Mouse (Mus musculus) liver, adult 2 months (tissue): Measurements from ENCODE around the gene Tlcd2. TPM values are rescaled to one million over a fixed set of nuclear protein-coding genes. Genes with fewer than 3 reads are reported as not detected.

Experiments used
- DNase-seq: peaks from one replicate; pipeline ENCODE4 v3.0.0-alpha.2; 2011; ENCODE audit warnings: low read depth, low spot score; ENCODE audit errors: extremely low read depth
- H3K27ac ChIP-seq: fragments of 200-500 bp; replicated peaks from 2 replicates; pipeline ENCODE4 v1.5.1; 2012; ENCODE audit warnings: low read depth, mild to moderate bottlenecking, control low read depth, inconsistent platforms, low read length; ENCODE audit not compliant: insufficient read depth
- H3K27me3 ChIP-seq: fragments of 200-500 bp; 2 replicates; pipeline ENCODE4 v1.6.1; 2012; ENCODE audit warnings: mild to moderate bottlenecking, moderate library complexity, low read length, inconsistent platforms; ENCODE audit not compliant: control insufficient read depth, insufficient read depth
- H3K36me3 ChIP-seq: fragments of 200-500 bp; 2 replicates; pipeline ENCODE4 v1.6.1; 2012; ENCODE audit warnings: low read length, inconsistent platforms; ENCODE audit not compliant: control insufficient read depth, insufficient read depth
- H3K4me1 ChIP-seq: fragments of 200-500 bp; 2 replicates; pipeline ENCODE4 v1.6.1; 2011; ENCODE audit warnings: low read length; ENCODE audit not compliant: control insufficient read depth, insufficient read depth
- H3K4me3 ChIP-seq: fragments of 200-500 bp; 2 replicates; pipeline ENCODE4 v1.5.1; 2011; ENCODE audit warnings: low read depth, mild to moderate bottlenecking, control low read depth, low read length, moderate library complexity; ENCODE audit not compliant: insufficient read depth
- H3K79me2 ChIP-seq: fragments of 200-500 bp; 2 replicates; pipeline ENCODE4 v1.6.1; 2012; ENCODE audit warnings: inconsistent platforms, mild to moderate bottlenecking, low read length, moderate library complexity; ENCODE audit not compliant: control insufficient read depth, insufficient read depth
- H3K9ac ChIP-seq: fragments of 200-500 bp; 2 replicates; pipeline ENCODE4 v1.6.1; 2012; ENCODE audit warnings: low read depth, mild to moderate bottlenecking, control low read depth, inconsistent platforms, low read length
- CTCF ChIP-seq: fragments of 200-500 bp; IDR thresholded peaks from 2 replicates; pipeline ENCODE4 v1.5.1; 2011; ENCODE audit warnings: low read depth, low read length, control low read depth
- POLR2A ChIP-seq: fragments of 200-500 bp; IDR thresholded peaks from 2 replicates; pipeline ENCODE4 v1.6.1; 2011; ENCODE audit warnings: low read length, control low read depth; ENCODE audit not compliant: insufficient read depth; ENCODE audit errors: extremely low read depth
- WGBS: fragments of 180-500 bp; shearing (Covaris S2); methylation state at CpG from one replicate; pipeline ENCODE4 v1.1.7; 2018; 5-methylcytosine and 5-hydroxymethylcytosine counted together
- polyA plus RNA-seq: library from polyadenylated mRNA; depleted of rRNA; stranded (reverse); fragments of >200 nt; gene quantifications from 2 replicates; pipeline ENCODE4 v1.2.3, GENCODE M21; 2012
- total RNA-seq: library from RNA; depleted of rRNA; stranded (reverse); fragments of >200 nt; gene quantifications from 2 replicates; pipeline ENCODE4 v1.2.3, GENCODE M21; 2014

The Tlcd2 gene
- total and polyA plus RNA-seq, 2 experiments, result 237 to 238 TPM

DNA sequence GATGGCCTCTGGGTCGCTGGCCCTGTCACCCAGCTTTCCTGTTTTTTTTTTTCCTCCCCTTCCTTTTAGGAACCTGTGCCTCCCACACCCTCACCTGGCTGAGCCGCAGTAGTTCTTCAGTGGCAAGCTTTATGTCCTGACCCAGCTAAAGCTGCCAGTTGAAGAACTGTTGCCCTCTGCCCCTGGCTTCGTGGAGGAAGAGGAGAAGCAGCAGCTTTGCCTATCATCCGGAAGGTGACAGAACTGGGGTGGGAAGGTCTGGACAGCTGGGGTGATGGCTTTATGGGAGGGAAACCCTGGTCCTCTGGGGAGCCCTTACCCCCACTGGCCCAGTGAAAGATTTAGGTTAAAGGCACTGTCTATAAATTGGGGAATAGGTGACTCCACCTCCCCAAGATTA is 2.1 kb downstream of the Tlcd2 start:
- Histone ChIP-seq H3K36me3 (peaks cover 25% of the 10 kb centered on the region), H3K4me3 (peak overlapping the region; percentile 91), H3K9ac (peak overlapping the region; percentile 73), H3K79me2 (peaks cover 4% of the 10 kb centered on the region; the same call in 1 of the 2 replicates), H3K27ac (peak overlapping the region; percentile 97), H3K4me1 (peaks cover 34% of the 10 kb centered on the region), H3K27me3 (no peaks in the 10 kb centered on the region)
- WGBS, result 15% methylated on average over 4 of the region's 4 CpGs
- TF ChIP-seq CTCF, result no peak
- TF ChIP-seq POLR2A, result no peak
- peak; percentile 37 for DNase-seq

DNA sequence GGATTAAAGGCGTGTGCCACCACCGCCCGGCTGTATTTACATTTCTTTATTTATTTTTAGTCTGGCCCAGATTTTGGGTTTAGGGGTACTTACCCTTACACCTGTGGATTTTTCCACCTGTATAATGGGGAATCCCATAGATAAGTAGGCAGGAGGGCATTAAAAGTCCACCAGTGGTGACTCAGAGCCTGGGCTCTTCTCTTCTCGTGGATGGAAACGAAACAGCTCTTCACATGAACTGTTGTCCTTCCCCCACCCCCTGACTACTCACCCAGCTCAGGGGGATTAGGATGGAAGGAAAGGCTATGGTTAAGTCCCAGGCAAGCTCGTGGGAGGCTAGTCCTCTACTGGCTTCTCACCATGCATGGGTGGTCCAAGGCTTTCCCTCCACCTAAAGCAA is 2.9 kb downstream of the Tlcd2 start:
- peak overlapping the region; percentile 29 for H3K27ac ChIP-seq
- no peak overlapping the region for H3K4me3 ChIP-seq
- DNase-seq, result no peak
- H3K27me3 ChIP-seq, result no peaks in the 10 kb centered on the region
- H3K79me2 ChIP-seq, result peaks cover 4% of the 10 kb centered on the region; the same call in 1 of the 2 replicates
- H3K4me1 ChIP-seq, result peaks cover 33% of the 10 kb centered on the region
- no peak for TF ChIP-seq CTCF
- TF ChIP-seq POLR2A, result no peak
- H3K9ac ChIP-seq, result no peak overlapping the region
- peaks cover 25% of the 10 kb centered on the region for H3K36me3 ChIP-seq
- WGBS, result 46% methylated on average over 6 of the region's 6 CpGs

DNA sequence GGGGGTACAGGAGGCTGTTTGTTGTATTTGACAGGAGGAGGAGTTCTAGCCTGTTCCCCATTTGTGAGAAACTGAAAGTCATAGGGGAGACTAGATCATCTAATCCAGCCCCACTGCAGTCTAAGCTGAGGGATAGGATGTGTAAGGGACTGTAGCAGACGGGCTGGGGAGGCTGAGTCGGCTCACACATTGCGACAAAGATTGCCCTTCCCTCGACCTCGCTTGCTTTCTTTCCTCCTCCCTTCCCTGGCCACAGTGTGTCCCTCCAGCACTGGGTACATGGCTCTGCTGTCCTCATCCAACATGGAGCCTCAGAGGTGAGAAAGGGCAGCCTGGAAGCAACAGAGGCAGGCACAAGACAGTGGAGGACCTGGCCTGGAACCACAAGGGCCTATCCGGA is 3.5 kb downstream of the Tlcd2 start:
- H3K79me2 ChIP-seq, result peaks cover 4% of the 10 kb centered on the region; the same call in 1 of the 2 replicates
- 68% methylated on average over 6 of the region's 6 CpGs for WGBS
- peaks cover 25% of the 10 kb centered on the region for H3K36me3 ChIP-seq
- H3K27ac ChIP-seq, result peak overlapping the region; percentile 29
- H3K27me3 ChIP-seq, result no peaks in the 10 kb centered on the region
- H3K9ac ChIP-seq, result 0 out of 2 replicates have a peak overlapping the region, but pooled peaks have one; percentile 1
- DNase-seq, result no peak
- TF ChIP-seq POLR2A (no peak), CTCF (no peak)
- H3K4me3 ChIP-seq, result no peak overlapping the region
- H3K4me1 ChIP-seq, result peaks cover 30% of the 10 kb centered on the region

DNA sequence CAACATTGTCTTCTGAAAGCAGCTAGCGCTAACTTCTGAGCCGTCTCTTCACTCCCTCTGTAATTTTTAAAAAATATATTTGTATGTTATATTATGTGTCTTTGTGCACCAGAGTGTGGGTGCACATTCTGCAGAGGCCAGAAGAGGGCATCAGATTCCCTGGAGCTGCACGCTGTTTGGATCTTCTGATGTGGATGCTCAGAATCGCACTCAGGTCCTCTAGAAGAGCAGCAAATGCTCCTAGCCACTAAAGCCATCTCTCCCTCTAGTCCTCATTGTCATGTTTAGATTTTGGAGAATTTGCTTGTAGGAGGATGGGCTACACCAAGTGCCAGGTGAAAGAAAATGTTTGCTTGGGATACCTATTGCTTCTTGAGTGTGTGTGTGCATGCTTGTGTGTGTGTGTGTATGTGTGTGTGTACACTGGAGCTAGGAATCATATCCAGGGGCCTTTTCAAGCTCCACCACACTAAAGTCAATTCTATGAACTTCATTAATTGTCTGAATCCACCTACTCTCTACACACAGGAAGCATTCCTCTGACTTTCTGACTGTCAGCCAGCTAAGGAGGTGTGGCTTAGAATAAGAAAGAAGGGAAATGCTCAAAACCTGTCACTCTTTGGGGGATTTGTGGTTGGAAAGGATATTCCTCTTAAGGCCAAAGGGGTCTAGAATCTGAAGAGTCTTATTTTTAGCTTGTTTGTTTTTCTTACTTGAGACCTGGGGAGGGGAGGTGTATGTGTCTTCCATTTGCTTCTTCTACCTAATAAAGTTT is 5.4 kb downstream of the Tlcd2 start:
- no peaks in the 10 kb centered on the region for H3K27me3 ChIP-seq
- WGBS, result 92% methylated on average over 4 of the region's 4 CpGs
- no peak overlapping the region for H3K9ac ChIP-seq
- no peak for TF ChIP-seq POLR2A
- TF ChIP-seq CTCF, result peak; percentile 47; the same call in 1 of the 2 replicates
- peak; percentile 53 for DNase-seq
- H3K79me2 ChIP-seq, result peaks cover 4% of the 10 kb centered on the region; the same call in 1 of the 2 replicates
- H3K27ac ChIP-seq, result no peak overlapping the region
- H3K4me3 ChIP-seq, result no peak overlapping the region
- peaks cover 25% of the 10 kb centered on the region for H3K36me3 ChIP-seq
- H3K4me1 ChIP-seq, result peaks cover 29% of the 10 kb centered on the region

DNA sequence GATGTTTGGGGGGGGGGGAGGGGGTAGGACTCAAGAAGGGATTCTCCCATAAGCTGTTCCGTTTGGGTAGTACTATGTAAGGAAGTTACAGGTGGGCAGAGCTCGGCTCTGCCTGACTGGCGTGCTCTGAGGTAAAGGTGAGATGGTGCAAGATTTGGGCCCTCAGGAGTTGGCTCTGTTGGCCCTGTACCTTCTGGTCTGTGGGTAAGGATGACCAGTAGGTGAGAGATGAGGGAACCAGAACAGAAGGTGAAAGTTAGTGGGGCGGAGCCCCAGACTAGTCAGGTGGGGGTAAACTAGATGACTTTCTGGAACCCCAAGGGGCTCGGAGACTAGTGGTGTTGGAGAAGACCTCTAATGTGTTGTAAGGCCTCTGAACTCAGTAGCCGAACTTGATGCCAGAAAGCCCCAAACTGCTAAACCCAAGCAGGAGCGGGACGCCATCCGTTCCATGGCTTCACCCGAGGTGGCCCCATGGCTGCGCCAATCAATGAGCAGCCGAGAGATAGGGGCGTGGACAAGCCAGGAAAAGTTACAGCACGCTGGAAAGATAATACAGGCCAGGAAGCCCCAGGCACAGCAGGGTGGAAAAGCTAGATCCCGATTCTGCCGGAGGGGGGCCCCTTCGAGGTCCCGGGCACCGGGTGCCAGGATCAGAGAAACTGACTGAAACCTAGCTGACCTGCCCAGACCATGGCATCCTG is 6.1 kb downstream of the Tlcd2 start:
- peak; percentile 89 for DNase-seq
- Histone ChIP-seq H3K27ac (peak overlapping the region; percentile 84), H3K9ac (peak overlapping the region; percentile 85), H3K36me3 (peaks cover 25% of the 10 kb centered on the region), H3K27me3 (no peaks in the 10 kb centered on the region), H3K4me3 (peak overlapping the region; percentile 74), H3K79me2 (peaks cover 4% of the 10 kb centered on the region; the same call in 1 of the 2 replicates), H3K4me1 (peaks cover 33% of the 10 kb centered on the region)
- TF ChIP-seq CTCF (0 out of 2 replicates have a peak, but pooled peaks have one; percentile 10), POLR2A (peak; percentile 72; the same call in 1 of the 2 replicates)
- 5% methylated on average over 19 of the region's 19 CpGs for WGBS

DNA sequence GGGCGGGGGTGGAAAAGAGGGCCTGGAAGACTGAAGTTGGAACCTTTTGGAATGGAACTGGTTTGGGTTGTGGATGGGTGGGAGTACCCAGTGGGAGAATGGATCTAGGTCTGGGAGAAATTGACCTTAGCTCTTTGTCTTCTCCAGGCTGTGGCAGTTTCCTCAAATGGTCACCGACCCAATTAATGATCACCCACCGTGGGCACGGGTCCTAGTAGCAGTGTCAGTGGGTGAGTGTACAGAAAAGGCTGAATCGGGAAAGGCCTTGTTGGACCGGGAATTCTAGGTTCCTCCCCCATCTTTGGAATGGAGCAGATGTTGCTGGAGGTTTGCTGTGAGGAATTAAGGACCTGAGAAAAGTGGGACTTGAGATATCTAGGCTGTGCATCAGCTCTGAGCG is 6.9 kb downstream of the Tlcd2 start:
- peak; percentile 60 for DNase-seq
- Histone ChIP-seq H3K4me1 (peaks cover 33% of the 10 kb centered on the region), H3K4me3 (peak overlapping the region; percentile 74), H3K27me3 (no peaks in the 10 kb centered on the region), H3K36me3 (peaks cover 22% of the 10 kb centered on the region), H3K79me2 (peaks cover 4% of the 10 kb centered on the region; the same call in 1 of the 2 replicates), H3K27ac (peak overlapping the region; percentile 84), H3K9ac (peak overlapping the region; percentile 85)
- TF ChIP-seq CTCF, result no peak
- TF ChIP-seq POLR2A, result no peak
- WGBS, result 13% methylated on average over 7 of the region's 7 CpGs
